ENCODE assay signal across 15 mouse cellular contexts in genomic region chr4:125763056-125763455, GRCm38 (mm10).
"Had no signal": no experiment of that assay in that cellular context is flagged by ENCODE, and none has a peak within 500 bp of the region (broad histone marks: within the 10 kb centered on the region; RNA-seq: fewer than 3 reads in every experiment).

No protein-coding gene starts in this region.

- H3K4me1 ChIP-seq: limb, embryonic 13.5 days; midbrain, embryonic 15.5 days; neural tube, embryonic 13.5 days had no signal

- H3K4me2 ChIP-seq: limb, embryonic 13.5 days; midbrain, embryonic 15.5 days; neural tube, embryonic 13.5 days had no signal

- ATAC-seq: midbrain, embryonic 15.5 days had no signal

- DNase-seq: kidney, postnatal 36 days; layer of hippocampus, adult 9-11 months; layer of hippocampus, postnatal 36 days; left cerebral cortex, postnatal 4 days; lung, adult 18-20 months; retina, postnatal 1 day; right cerebral cortex, postnatal 4 days; spleen, adult 18-20 months; thymus, adult 18-20 months; thymus, postnatal 14 days had no signal

- H3K36me3 ChIP-seq: limb, embryonic 13.5 days; midbrain, embryonic 15.5 days; neural tube, embryonic 13.5 days had no signal

- H3K9me3 ChIP-seq: midbrain, embryonic 15.5 days; neural tube, embryonic 13.5 days had no signal

- H3K27me3 ChIP-seq: midbrain, embryonic 15.5 days; neural tube, embryonic 13.5 days had no signal

- H3K27ac ChIP-seq: kidney, postnatal 0 days; limb, embryonic 13.5 days; liver, embryonic 14.5 days; midbrain, embryonic 15.5 days; neural tube, embryonic 13.5 days had no signal

- H3K4me3 ChIP-seq: limb, embryonic 13.5 days; midbrain, embryonic 15.5 days; neural tube, embryonic 13.5 days had no signal

- H3K9ac ChIP-seq: limb, embryonic 13.5 days; liver, embryonic 14.5 days; midbrain, embryonic 15.5 days; neural tube, embryonic 13.5 days had no signal
